Mouse (Mus musculus) adrenal gland, adult 18-20 months (tissue): ENCODE data around the gene Cacng7. TPM values are rescaled to one million over a fixed set of nuclear protein-coding genes. Genes with fewer than 3 reads are reported as not detected.

Experiments
- DNase-seq, 2 experiments: peaks; one replicate each; pipeline ENCODE4 v3.0.0; 2021 to 2022; ENCODE audit warnings: low spot score in 2 of 2
- total RNA-seq, 2 experiments: library from RNA; stranded (reverse); gene quantifications; 1 replicate in 1 of 2; 2 replicates in 1 of 2; pipeline ENCODE4 v1.2.3; 2021

Cacng7 gene
- total RNA-seq, 2 experiments from 2014 or later: 8.9 to 16.6 TPM

- DNase-seq: no peak
Measured at GRCm38 (mm10) chr7:3301628-3302555, 30.9 kb upstream of the Cacng7 start.

GRCm38 (mm10) chr7:3302556-3303275 lies 30.0 kb upstream of the Cacng7 start:
- no peak for DNase-seq

GRCm38 (mm10) chr7:3303276-3303781 lies 29.4 kb upstream of the Cacng7 start:
- peak in 1 of 2 experiments; percentile 30 for DNase-seq

DNA sequence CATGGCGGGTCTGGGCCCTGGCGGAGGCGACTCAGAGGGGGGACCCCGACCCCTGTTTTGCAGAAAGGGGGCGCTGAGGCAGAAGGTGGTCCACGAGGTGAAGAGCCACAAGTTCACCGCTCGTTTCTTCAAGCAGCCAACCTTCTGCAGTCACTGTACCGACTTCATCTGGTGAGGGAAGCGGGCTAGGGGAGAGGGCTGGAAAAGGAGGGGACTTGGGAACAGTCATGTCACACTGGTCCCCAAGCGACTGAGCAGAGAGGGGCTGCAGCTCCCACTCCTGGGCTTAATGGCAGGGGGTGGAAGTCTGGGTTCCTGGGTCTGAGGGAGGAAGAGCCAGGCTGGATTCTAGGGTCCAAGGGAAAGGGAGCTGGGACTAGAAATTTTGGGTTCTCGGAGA lies 29.0 kb upstream of the Cacng7 start:
- no peak for DNase-seq

DNA sequence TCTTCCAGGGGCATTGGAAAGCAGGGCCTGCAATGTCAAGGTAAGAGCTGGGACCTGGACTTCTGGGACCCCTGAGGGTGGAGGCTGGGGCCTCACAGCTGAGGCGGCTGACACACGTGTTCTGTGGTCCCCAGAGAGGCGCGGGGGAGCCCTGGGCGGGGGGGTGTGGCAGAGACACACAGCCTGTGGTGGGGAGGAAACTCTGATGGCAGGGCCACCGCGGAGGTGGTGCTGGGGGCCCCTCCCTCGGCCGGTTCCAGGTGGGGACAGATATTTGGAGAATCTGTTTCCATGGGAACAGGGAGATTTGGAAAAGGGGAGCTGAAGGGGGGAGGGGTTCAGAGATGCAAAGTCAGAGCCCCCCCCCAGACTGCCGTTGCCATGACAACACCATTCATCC lies 28.5 kb upstream of the Cacng7 start:
- no peak for DNase-seq

GRCm38 (mm10) chr7:3306400-3306799 lies 26.4 kb upstream of the Cacng7 start:
- DNase-seq: no peak

DNA sequence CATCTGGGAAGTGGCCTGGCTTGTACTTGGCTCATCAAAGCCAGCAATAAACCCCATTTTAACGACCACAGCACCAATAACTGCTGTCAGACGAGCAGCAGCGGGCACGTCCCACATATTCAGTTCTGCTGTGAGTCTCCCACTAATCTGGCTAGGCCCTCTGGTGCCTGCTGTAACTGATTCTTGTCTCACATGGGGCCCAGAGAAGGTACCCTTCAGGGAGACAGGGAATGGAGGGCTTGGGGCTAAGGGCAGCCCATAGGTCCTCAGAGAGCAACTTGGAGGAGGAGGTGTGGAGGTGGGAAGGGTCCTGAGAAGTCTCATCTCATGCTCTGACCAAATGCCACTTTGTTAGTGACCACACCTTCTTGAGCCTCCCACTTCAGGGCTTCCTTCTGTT lies 24.1 kb upstream of the Cacng7 start:
- DNase-seq: no peak

DNA sequence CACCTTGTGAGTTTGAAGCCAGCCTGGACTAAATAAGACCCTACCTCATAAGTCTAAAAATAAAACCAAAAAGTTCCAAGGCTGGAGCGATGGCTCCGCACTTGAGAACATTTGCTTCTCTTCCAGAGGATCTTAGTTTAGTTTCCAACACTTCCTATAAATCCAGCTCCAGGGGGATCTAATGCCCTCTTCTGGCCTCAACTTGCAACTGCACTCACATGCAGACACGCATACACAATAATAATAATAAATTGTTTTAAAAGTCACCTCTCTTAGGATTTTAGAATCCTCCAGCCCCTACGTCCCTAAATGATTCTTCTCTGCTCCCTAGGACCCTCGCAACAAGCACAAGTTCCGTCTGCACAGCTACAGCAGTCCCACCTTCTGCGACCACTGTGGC lies 22.5 kb upstream of the Cacng7 start:
- DNase-seq: no peak

GRCm38 (mm10) chr7:3313571-3313970 lies 19.2 kb upstream of the Cacng7 start:
- no peak for DNase-seq

GRCm38 (mm10) chr7:3314121-3314520 lies 18.6 kb upstream of the Cacng7 start:
- no peak for DNase-seq

GRCm38 (mm10) chr7:3317704-3318103 lies 15.1 kb upstream of the Cacng7 start:
- no peak for DNase-seq

DNA sequence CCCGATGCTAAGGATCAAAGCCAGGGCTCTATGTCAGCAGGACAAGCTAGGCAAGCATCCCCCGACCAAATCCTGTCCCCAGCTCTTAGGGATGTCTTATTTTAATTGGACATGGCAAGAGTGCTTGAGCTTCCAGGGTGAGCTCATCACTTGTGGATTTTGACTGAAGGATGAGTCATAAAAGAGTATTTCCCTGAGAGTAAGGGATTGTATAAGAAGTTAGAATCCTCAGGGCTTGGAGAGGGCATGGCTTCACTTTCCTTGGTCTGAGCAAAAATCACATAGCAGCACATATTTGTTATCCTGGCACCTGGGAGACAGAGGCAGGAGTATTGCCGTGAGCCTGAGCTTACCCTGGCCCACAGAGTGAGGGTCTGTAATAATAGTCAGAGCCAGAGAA lies 11.9 kb upstream of the Cacng7 start:
- DNase-seq: no peak

DNA sequence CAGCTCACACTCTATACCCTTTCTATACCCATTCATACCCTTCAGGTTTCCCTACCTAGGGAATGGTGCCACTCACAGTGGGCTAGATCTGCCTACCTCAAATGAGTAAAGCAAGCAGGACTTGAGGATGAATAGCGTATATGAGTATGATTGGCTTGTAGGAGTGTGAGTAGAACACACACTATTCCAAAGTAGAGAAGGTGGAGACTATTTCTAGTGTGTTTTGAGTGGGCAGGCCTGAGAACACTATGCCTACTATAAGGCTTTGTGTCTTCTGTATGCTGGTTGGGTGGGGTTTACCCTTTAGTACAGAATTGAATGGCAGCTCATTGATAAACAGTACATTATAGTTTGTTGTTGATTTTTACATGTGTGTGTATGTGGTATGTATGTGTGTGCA lies 8.9 kb upstream of the Cacng7 start:
- no peak for DNase-seq

- no peak for DNase-seq
Measured at GRCm38 (mm10) chr7:3327961-3328360, 4.8 kb upstream of the Cacng7 start.

- peak; percentile 78 to 86 for DNase-seq
Measured at GRCm38 (mm10) chr7:3329776-3330546, 2.8 kb upstream of the Cacng7 start.

DNA sequence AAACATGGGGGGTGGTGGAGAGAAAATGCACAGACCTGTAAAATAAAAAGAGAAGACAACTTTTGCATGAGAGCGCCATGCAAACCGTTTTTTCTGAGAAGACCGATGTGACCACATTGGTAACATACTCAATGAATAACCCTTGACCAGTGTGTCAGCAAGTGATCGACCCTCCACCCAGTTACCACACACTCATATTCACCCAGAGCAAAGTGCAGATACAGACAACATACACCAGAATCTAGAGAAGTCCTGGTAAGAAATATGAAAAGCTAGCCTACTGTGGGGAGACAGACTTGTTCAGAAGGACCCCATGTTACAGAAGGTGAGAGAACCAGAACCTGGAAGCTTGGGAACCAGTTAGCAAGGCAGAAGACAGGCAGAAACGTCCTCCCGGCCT lies 1.6 kb upstream of the Cacng7 start:
- DNase-seq: no peak

GRCm38 (mm10) chr7:3331581-3332223 lies 1.1 kb upstream of the Cacng7 start:
- peak in 1 of 2 experiments; percentile 39 for DNase-seq

GRCm38 (mm10) chr7:3332224-3332615 lies 535 bp upstream of the Cacng7 start:
- DNase-seq: no peak

GRCm38 (mm10) chr7:3333542-3333941 lies 787 bp downstream of the Cacng7 start:
- DNase-seq: no peak

DNA sequence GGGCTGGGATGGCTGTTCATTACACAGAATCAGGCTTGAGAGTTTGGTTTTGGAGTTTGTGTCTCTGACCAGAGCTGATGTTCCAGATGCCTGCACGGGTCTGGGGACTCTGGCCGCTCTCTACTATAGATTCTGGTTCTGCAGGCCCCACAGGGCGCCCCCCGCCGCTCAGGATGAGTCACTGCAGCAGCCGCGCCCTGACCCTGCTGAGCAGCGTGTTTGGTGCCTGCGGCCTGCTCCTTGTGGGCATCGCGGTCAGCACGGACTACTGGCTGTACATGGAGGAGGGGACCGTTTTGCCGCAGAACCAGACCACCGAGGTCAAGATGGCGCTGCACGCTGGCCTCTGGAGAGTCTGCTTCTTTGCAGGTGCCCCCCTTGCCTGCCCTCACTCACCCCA lies 3.7 kb downstream of the Cacng7 start:
- no peak for DNase-seq
